Mouse (Mus musculus) sigmoid colon, adult 10 weeks (tissue): Measurements from ENCODE around the gene Nudt6. TPM values are rescaled to one million over a fixed set of nuclear protein-coding genes. Genes with fewer than 3 reads are reported as not detected.

ENCODE experiments used
- polyA plus RNA-seq: library from polyadenylated mRNA; stranded (reverse); fragments of 350-450 nt; fragmentation: Illumina TruSeq; extraction: RNeasy Lipid Tissue Mini Kit (QIAGEN cat#74804); gene quantifications from one replicate; pipeline ENCODE4 v1.2.3, GENCODE M21; 2014; ENCODE audit warnings: low read depth, low replicate concordance

Nudt6 gene
- polyA plus RNA-seq = 1.6 TPM

GRCm38 (mm10) chr3:37420072-37420471 lies at the start of gene Nudt6:
TSS of gene Nudt6 (minus strand) at chr3:37420211.

GRCm38 (mm10) chr3:37419458-37419991 lies 486 bp downstream of the Nudt6 start, which contains the start of gene Spata5:
TSS of gene Spata5 (plus strand) at chr3:37419896.

Other genes starting within 250 kb of the Nudt6 start
- not detected for gene Il21, start 187.6 kb downstream of the Nudt6 start, polyA plus RNA-seq
- 5.4 TPM for gene Bbs12, start 107.7 kb downstream of the Nudt6 start, polyA plus RNA-seq
- gene Cetn4, start 107.5 kb downstream of the Nudt6 start, polyA plus RNA-seq = 9.3 TPM
- 11.0 TPM for gene Fgf2, start 71.9 kb downstream of the Nudt6 start, polyA plus RNA-seq
- gene Spata5, start 315 bp downstream of the Nudt6 start, polyA plus RNA-seq = 17.0 TPM
- 13.6 TPM for gene Spry1, start 219.7 kb upstream of the Nudt6 start, polyA plus RNA-seq